Mouse (Mus musculus) brain, embryonic 14.5 days (tissue): ENCODE measurements around the gene Ephb2.

ENCODE experiments used
- CTCF ChIP-seq: fragments of 200-500 bp; IDR thresholded peaks from 2 replicates; pipeline ENCODE4 v1.5.1; 2012; ENCODE audit warnings: inconsistent platforms, mild to moderate bottlenecking, moderate library complexity, borderline replicate concordance; ENCODE audit not compliant: insufficient read depth, insufficient read length; ENCODE audit errors: extremely low read depth
- POLR2A ChIP-seq: fragments of 200-500 bp; IDR thresholded peaks from 2 replicates; pipeline ENCODE4 v1.6.1; 2012; ENCODE audit warnings: mild to moderate bottlenecking, inconsistent platforms, borderline replicate concordance; ENCODE audit not compliant: poor library complexity, insufficient read depth, insufficient read length, severe bottlenecking; ENCODE audit errors: extremely low read depth

- TF ChIP-seq POLR2A (0 out of 2 replicates have a peak, but pooled peaks have one; percentile 12), CTCF (no peak)
Observed at GRCm38 (mm10) chr4:136637563-136638229, 198.1 kb downstream of the Ephb2 start.
